Mouse (Mus musculus): ENCODE measurements at regions not wholly inside any gene's neighbourhood (a gene's known extent, or its start where the extent isn't known, plus 50 kb on each side); places are given as distances from the start of the nearest gene placed in this dataset.
A peak's percentile ranks its signal among the peaks of the same experiment; 100 is the strongest.
"Not testable (repeated sequence)": the region's sequence is repeated elsewhere in the genome, so short reads cannot be mapped to it uniquely, and the experiment has no call there.

DNA sequence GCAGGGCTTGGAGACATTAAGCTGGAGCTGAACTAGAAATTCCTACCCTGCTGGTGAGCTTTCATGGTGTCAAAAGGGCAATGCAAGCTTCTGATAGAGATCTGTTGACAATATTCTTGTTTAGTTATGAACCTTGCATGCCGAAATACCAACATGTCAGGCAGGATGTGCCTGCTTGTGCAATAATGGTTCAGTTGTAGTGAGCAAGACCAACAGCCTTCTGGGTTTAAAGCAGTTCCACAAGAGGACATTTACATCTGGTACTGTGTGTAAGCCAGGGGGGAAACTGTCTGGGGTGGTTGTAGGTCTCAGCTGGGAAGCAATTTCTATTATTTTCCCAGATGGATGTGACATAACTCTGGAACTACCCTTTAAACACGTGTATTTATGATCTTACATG, 987.6 kb upstream of the Gm38303 start:
- Histone ChIP-seq H3K9me3 (replicated peaks) (no peaks in the 10 kb centered on the region), H3K9ac (no peak overlapping the region), H3K27ac (no peak overlapping the region), H3K36me3 (no peaks in the 10 kb centered on the region), H3K4me3 (no peak overlapping the region), H3K27me3 (no peaks in the 10 kb centered on the region), H3K4me1 (no peaks in the 10 kb centered on the region), H3K4me2 (replicated peaks) (no peak overlapping the region)
- WGBS: 55% methylated on average over 2 of the region's 2 CpGs
- ATAC-seq (ENCODE audit: low FRiP score): no peak

DNA sequence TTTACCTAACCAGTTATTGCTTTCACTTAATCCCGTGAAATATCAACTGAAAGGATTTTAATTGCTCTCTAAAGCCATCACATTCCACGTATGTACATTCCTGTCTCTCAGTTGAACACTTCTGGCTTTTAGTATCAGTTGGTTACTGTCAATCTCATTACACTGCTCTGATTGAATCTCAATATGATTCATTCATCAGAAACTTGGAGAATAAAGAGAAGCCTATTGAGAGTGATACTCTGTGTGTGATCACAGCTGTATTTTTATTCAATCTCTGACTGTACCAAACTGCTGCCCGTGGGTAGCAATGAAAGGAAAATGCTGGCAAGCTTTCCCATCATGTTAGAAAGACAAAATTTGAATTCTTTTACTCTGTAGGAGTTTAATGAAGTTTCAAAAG, 957.5 kb upstream of the Gm38303 start:
- Histone ChIP-seq H3K9ac (no peak overlapping the region), H3K4me2 (replicated peaks) (no peak overlapping the region), H3K27ac (no peak overlapping the region), H3K9me3 (replicated peaks) (no peaks in the 10 kb centered on the region), H3K4me3 (no peak overlapping the region), H3K36me3 (no peaks in the 10 kb centered on the region), H3K4me1 (no peaks in the 10 kb centered on the region), H3K27me3 (no peaks in the 10 kb centered on the region)
- WGBS: 77% methylated on average over 3 of the region's 3 CpGs
- ATAC-seq (ENCODE audit: low FRiP score): no peak

DNA sequence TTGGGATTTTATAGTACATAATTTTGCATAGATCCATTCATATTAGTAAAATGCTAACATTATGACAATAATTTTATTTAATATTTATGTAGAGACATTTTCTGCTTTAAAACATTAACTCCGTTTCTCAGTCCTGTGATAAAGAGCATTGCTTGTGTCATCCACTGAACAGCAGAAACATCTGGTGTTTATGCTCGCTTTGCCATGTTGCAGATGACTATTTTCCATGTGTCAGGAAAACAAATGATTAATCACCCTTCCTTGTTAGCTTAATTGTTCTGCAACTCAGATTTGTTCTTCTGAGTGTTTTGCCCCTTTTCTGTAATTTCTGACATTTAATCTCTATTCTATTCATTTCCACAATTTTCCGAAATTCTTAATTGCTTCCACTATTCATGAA, 925.6 kb upstream of the Gm38303 start:
- Histone ChIP-seq H3K27ac (no peak overlapping the region), H3K4me3 (no peak overlapping the region), H3K9me3 (replicated peaks) (no peaks in the 10 kb centered on the region), H3K4me2 (replicated peaks) (no peak overlapping the region), H3K27me3 (no peaks in the 10 kb centered on the region), H3K36me3 (no peaks in the 10 kb centered on the region), H3K9ac (no peak overlapping the region), H3K4me1 (no peaks in the 10 kb centered on the region)
- 79% methylated on average over 3 of the region's 3 CpGs for WGBS
- no peak for ATAC-seq (ENCODE audit: low FRiP score)

- H3K27me3 ChIP-seq: no peaks in the 10 kb centered on the region
- H3K27ac ChIP-seq: no peak overlapping the region
- no peak for ATAC-seq (ENCODE audit: low FRiP score)
- no peaks in the 10 kb centered on the region for H3K36me3 ChIP-seq
- no peak overlapping the region for H3K4me2 ChIP-seq (replicated peaks)
- H3K9ac ChIP-seq: no peak overlapping the region
- no peaks in the 10 kb centered on the region for H3K9me3 ChIP-seq (replicated peaks)
- 89% methylated on average over 2 of the region's 2 CpGs for WGBS
- H3K4me1 ChIP-seq: no peaks in the 10 kb centered on the region
- no peak overlapping the region for H3K4me3 ChIP-seq
Measured at GRCm38 (mm10) chr3:11213996-11214395, 878.5 kb upstream of the Gm38303 start.

DNA sequence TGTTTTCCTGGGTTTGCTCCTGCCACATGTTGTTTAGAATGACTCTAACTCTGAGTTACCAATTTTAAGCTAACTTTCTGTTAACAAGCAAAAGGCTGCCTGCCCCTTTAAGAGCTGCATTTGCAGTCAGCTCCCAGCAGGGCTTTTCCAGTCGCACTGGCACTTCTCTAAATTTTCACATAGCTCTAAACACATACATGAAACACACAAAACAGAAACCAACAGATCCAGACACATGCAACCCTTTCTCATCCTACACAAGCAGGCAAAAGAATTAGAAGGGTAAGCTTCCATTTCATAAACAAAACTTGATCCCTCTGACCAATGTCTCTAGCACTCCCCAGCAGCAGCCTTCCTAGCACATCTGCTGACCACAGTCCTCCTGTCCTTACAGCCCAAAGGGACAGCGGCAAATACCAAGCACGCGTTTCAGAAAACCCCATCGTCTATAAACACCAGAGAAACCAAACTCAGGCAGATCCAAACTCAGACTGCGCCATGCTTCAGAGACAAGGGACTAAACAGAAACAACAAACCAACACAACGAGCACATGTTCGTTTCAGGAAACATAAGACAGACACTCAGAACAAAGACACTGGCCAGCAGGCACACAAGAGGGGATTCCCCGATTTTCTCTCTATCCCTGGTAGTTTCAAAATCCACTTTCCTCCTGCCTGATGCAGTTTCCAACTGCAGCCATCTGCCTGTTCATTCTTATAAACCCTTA, 877.6 kb upstream of the Gm38303 start:
- not testable (repeated sequence) for H3K4me3 ChIP-seq; H3K27me3 ChIP-seq; H3K4me1 ChIP-seq; ATAC-seq (ENCODE audit: low FRiP score); H3K9me3 ChIP-seq (replicated peaks); H3K9ac ChIP-seq; H3K27ac ChIP-seq; H3K36me3 ChIP-seq
- H3K4me2 ChIP-seq (replicated peaks): peak overlapping the region; percentile 19; the same call in 1 of the 2 replicates
- 28% methylated on average over 9 of the region's 9 CpGs for WGBS

GRCm38 (mm10) chr3:11212290-11212912, 876.9 kb upstream of the Gm38303 start:
- not testable (repeated sequence) for H3K36me3 ChIP-seq; H3K27me3 ChIP-seq; H3K9me3 ChIP-seq (replicated peaks); H3K4me1 ChIP-seq; H3K4me3 ChIP-seq; ATAC-seq (ENCODE audit: low FRiP score); H3K27ac ChIP-seq; H3K9ac ChIP-seq
- peak overlapping the region; percentile 19; the same call in 1 of the 2 replicates for H3K4me2 ChIP-seq (replicated peaks)
- WGBS: 40% methylated on average over 4 of the region's 4 CpGs

DNA sequence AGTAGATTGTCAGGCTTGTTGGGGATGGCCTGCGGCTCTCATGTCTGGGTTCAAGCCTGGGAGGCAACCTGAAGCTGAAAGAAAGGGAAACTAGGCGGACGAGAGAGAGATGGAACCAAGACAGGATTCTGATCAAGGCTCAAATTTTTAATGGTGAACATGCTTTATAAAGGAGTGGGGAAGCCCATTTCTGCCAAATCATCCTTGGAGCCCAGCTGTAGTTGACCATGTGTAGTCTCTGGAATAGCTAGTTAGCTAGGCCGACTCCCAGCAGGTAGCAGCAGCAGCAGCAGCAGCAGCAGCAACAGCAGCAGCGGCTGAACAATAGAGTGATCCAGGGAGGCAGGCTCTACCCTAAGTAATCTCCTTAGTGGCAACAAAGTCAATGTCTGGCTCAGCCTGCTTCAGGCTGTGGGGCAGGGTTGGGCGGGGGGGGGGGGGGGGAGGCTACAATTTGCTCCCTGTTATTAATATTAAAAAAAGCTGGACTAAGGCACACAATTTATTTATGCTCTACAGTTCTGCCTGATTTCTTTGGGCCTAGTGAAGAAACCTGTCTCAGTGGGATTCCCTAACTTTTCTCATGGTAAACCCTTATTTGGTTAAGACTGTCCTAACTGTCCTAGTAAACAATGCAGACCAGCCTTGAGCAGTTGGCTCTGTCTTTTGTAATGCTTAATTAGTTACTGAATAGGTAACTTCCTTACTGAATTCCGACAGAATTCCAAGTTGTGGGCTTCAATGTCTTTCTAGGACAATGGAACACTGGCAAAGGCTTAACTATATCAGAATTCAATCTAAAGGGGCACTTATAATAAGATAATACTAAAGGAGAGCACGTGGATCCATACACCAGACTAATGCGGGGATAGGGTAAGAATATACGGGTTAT, 875.7 kb upstream of the Gm38303 start:
- H3K4me3 ChIP-seq; H3K27ac ChIP-seq; ATAC-seq (ENCODE audit: low FRiP score); H3K4me2 ChIP-seq (replicated peaks); H3K36me3 ChIP-seq; H3K9ac ChIP-seq; H3K9me3 ChIP-seq (replicated peaks); H3K27me3 ChIP-seq; H3K4me1 ChIP-seq: not testable (repeated sequence)
- WGBS: 63% methylated on average over 9 of the region's 10 CpGs

DNA sequence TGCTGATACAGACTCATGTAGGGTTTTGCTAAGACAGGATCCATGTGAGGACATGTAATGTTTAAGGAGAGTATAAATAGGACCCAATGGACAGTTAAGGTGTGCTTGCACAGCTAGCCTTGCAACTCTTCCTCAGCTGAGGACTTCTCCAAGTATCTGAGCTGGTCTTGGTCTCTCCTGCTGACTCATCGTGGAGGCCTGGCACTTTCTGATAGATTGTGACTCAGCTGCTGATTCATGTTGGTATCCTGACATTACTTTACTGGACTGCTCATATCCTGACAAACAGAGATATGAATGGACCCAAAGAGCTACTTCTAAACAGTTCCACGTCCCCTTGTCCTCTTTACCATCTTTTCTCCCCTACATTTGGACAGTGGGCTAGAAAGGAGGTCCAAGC, 838.5 kb upstream of the Gm38303 start:
- WGBS: 80% methylated on average over 2 of the region's 2 CpGs

DNA sequence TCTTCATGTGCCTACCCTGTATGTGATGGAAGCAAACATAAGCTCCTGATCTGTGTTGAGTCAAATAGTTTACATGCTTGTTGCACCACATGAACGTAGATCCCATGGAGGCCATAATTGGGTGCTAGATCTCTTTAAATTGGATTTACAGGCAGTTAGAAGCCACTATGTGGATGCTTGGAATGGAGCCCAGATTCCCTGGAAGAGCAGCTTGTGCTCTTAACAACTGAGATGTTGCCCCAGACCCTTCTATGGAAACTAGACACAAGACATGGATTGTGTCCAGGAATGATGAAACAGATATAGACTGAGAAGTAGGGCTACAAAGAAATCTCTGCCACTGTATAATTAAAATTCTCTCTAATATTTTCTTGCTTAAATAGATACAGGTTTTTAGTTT, 819.9 kb upstream of the Gm38303 start:
- no peaks in the 10 kb centered on the region for H3K36me3 ChIP-seq
- no peak overlapping the region for H3K4me3 ChIP-seq
- no peaks in the 10 kb centered on the region for H3K4me1 ChIP-seq
- 85% methylated on average over 1 of the region's 1 CpGs for WGBS
- no peaks in the 10 kb centered on the region for H3K9me3 ChIP-seq (replicated peaks)
- H3K4me2 ChIP-seq (replicated peaks): no peak overlapping the region
- no peak overlapping the region for H3K27ac ChIP-seq
- ATAC-seq (ENCODE audit: low FRiP score): no peak
- H3K9ac ChIP-seq: no peak overlapping the region
- no peaks in the 10 kb centered on the region for H3K27me3 ChIP-seq

More for the DNA sequence above, 838.5 kb upstream of the Gm38303 start:
- Histone ChIP-seq H3K4me2 (replicated peaks) (no peak overlapping the region), H3K9ac (no peak overlapping the region), H3K4me1 (no peaks in the 10 kb centered on the region), H3K27ac (no peak overlapping the region), H3K9me3 (replicated peaks) (no peaks in the 10 kb centered on the region), H3K36me3 (no peaks in the 10 kb centered on the region), H3K4me3 (no peak overlapping the region), H3K27me3 (no peaks in the 10 kb centered on the region)
- no peak for ATAC-seq (ENCODE audit: low FRiP score)

Data from hindbrain, embryonic 12.5 days (tissue).